Mouse (Mus musculus): ENCODE measurements at regions not wholly inside any gene's neighbourhood (a gene's known extent, or its start where the extent isn't known, plus 50 kb on each side); places are given as distances from the start of the nearest gene placed in this dataset.
A peak's percentile ranks its signal among the peaks of the same experiment; 100 is the strongest.

DNA sequence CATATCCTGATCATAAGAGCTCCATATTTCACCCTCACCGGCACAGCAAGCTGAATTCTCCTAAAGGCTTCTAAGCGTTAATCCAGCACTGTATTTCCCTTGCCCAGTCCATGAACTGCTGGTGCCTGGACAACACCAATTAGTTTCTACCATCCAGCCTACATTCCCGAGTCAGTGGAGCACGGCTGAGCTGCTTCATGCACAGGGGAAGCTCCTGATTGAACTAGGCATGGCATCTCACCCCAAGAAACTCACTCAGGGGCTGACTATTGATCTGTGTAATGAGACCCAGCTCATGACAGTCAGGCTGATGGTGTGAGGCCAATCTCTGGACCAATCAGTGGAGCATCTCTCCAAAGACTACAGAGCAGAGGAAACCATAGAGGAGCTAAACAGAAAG is 115.4 kb downstream of the Id4 start:
- Histone ChIP-seq H3K27ac (no peak overlapping the region), H3K36me3 (no peaks in the 10 kb centered on the region), H3K4me1 (no peaks in the 10 kb centered on the region), H3K4me3 (no peak overlapping the region), H3K4me2 (replicated peaks) (no peak overlapping the region), H3K27me3 (replicated peaks) (no peaks in the 10 kb centered on the region), H3K9me3 (no peaks in the 10 kb centered on the region), H3K9ac (no peak overlapping the region)
- WGBS = 81% methylated on average over 4 of the region's 4 CpGs
- ATAC-seq (ENCODE audit: low FRiP score, low read depth) = no peak

GRCm38 (mm10) chr13:48383580-48384445 is 122.8 kb downstream of the Id4 start:
- Histone ChIP-seq H3K4me2 (replicated peaks) (no peak overlapping the region), H3K4me3 (no peak overlapping the region), H3K36me3 (no peaks in the 10 kb centered on the region), H3K9me3 (no peaks in the 10 kb centered on the region), H3K4me1 (0 out of 2 replicates have a peak, but pooled peaks cover 14% of the 10 kb centered on the region), H3K27ac (no peak overlapping the region), H3K27me3 (replicated peaks) (no peaks in the 10 kb centered on the region), H3K9ac (no peak overlapping the region)
- 58% methylated on average over 13 of the region's 13 CpGs for WGBS
- peak; percentile 48; the same call in 1 of the 2 replicates for ATAC-seq (ENCODE audit: low FRiP score, low read depth)

- H3K9me3 ChIP-seq = no peaks in the 10 kb centered on the region
- WGBS = 32% methylated on average over 11 of the region's 11 CpGs
- H3K27me3 ChIP-seq (replicated peaks) = no peaks in the 10 kb centered on the region
- no peak overlapping the region for H3K9ac ChIP-seq
- H3K4me3 ChIP-seq = no peak overlapping the region
- H3K36me3 ChIP-seq = no peaks in the 10 kb centered on the region
- H3K4me2 ChIP-seq (replicated peaks) = peak overlapping the region; percentile 33
- H3K27ac ChIP-seq = no peak overlapping the region; the same call in 1 of the 2 replicates
- H3K4me1 ChIP-seq = 0 out of 2 replicates have a peak, but pooled peaks cover 14% of the 10 kb centered on the region
- no peak for ATAC-seq (ENCODE audit: low FRiP score, low read depth)
These were observed 123.9 kb downstream of the Id4 start for GRCm38 (mm10) chr13:48384901-48385300.

GRCm38 (mm10) chr13:48391126-48391525 is 122.1 kb downstream of the Zfp169 start:
- no peaks in the 10 kb centered on the region for H3K36me3 ChIP-seq
- no peak overlapping the region for H3K9ac ChIP-seq
- H3K27ac ChIP-seq = no peak overlapping the region
- H3K4me3 ChIP-seq = no peak overlapping the region
- ATAC-seq (ENCODE audit: low FRiP score, low read depth) = no peak
- H3K9me3 ChIP-seq = no peaks in the 10 kb centered on the region
- no peaks in the 10 kb centered on the region for H3K4me1 ChIP-seq
- no peaks in the 10 kb centered on the region for H3K27me3 ChIP-seq (replicated peaks)
- no peak overlapping the region for H3K4me2 ChIP-seq (replicated peaks)
- WGBS = 89% methylated on average over 11 of the region's 11 CpGs

- H3K27ac ChIP-seq = no peak overlapping the region
- no peaks in the 10 kb centered on the region for H3K27me3 ChIP-seq (replicated peaks)
- no peak overlapping the region for H3K4me2 ChIP-seq (replicated peaks)
- H3K36me3 ChIP-seq = no peaks in the 10 kb centered on the region
- ATAC-seq (ENCODE audit: low FRiP score, low read depth) = no peak
- 17% methylated on average over 1 of the region's 1 CpGs for WGBS
- H3K9me3 ChIP-seq = no peaks in the 10 kb centered on the region
- no peak overlapping the region for H3K9ac ChIP-seq
- no peaks in the 10 kb centered on the region for H3K4me1 ChIP-seq
- H3K4me3 ChIP-seq = no peak overlapping the region
These were observed 115.5 kb downstream of the Zfp169 start for GRCm38 (mm10) chr13:48397761-48398160.

GRCm38 (mm10) chr13:48398617-48399016 is 114.6 kb downstream of the Zfp169 start:
- 83% methylated on average over 3 of the region's 3 CpGs for WGBS
- Histone ChIP-seq H3K4me1 (no peaks in the 10 kb centered on the region), H3K27me3 (replicated peaks) (no peaks in the 10 kb centered on the region), H3K36me3 (no peaks in the 10 kb centered on the region), H3K9me3 (no peaks in the 10 kb centered on the region), H3K9ac (no peak overlapping the region), H3K4me3 (no peak overlapping the region), H3K4me2 (replicated peaks) (no peak overlapping the region), H3K27ac (no peak overlapping the region)
- ATAC-seq (ENCODE audit: low FRiP score, low read depth) = no peak

GRCm38 (mm10) chr13:48402316-48402715 is 110.9 kb downstream of the Zfp169 start:
- H3K27ac ChIP-seq = no peak overlapping the region
- no peaks in the 10 kb centered on the region for H3K9me3 ChIP-seq
- H3K4me3 ChIP-seq = no peak overlapping the region
- ATAC-seq (ENCODE audit: low FRiP score, low read depth) = no peak
- H3K27me3 ChIP-seq (replicated peaks) = no peaks in the 10 kb centered on the region
- no peaks in the 10 kb centered on the region for H3K4me1 ChIP-seq
- no peak overlapping the region for H3K4me2 ChIP-seq (replicated peaks)
- H3K9ac ChIP-seq = no peak overlapping the region
- 45% methylated on average over 5 of the region's 5 CpGs for WGBS
- H3K36me3 ChIP-seq = no peaks in the 10 kb centered on the region

DNA sequence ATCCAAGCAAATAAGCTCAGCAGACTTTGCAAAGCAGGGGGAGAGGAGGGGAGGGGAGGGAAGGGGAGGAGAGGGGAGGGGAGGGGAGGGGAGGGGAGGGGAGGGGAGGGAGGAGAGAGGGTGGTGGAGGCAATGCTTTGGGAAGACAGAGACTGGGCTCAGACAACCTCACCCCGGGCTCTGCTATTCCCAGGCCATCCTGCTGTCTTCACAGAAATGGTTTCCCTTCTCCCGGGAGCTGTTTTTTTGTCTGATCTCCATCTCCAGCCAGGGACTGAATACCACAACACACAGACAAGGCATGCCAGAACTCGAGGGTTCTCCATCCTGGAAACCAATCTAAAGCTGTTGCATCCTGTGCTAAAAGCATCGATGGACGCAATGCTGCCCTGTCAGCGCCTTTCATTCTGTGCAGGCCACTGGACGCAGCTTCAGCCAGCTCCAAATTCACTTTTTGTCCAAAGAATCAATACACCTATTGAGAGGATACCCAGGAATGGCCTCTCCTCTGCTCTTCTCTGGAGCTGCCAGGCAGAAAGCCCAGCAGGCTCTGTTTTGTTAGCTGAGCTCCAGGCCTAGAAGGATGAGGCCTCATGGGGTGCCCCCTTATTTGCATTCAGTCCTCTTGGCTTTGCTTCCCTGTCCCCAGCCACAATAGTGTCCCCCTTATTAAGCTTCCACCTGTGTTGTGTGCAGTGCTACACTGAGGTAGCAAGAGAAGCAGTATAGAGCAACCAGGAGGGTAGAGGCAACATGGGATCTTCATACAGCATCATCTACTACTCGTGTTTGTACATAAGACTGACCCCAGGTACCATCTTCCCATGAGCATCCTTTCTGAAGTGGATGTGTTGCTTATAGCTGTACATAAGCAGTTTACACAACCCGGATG is 90.6 kb downstream of the Zfp169 start:
- Histone ChIP-seq H3K27me3 (replicated peaks) (no peaks in the 10 kb centered on the region), H3K4me3 (no peak overlapping the region), H3K4me2 (replicated peaks) (no peak overlapping the region), H3K27ac (no peak overlapping the region), H3K9ac (no peak overlapping the region), H3K36me3 (no peaks in the 10 kb centered on the region), H3K4me1 (peaks cover 4% of the 10 kb centered on the region; the same call in 1 of the 2 replicates), H3K9me3 (no peaks in the 10 kb centered on the region)
- WGBS = 48% methylated on average over 9 of the region's 9 CpGs
- no peak for ATAC-seq (ENCODE audit: low FRiP score, low read depth)

GRCm38 (mm10) chr13:48426816-48427215 is 86.4 kb downstream of the Zfp169 start:
- Histone ChIP-seq H3K27ac (no peak overlapping the region), H3K4me2 (replicated peaks) (no peak overlapping the region), H3K9me3 (no peaks in the 10 kb centered on the region), H3K4me3 (no peak overlapping the region), H3K27me3 (replicated peaks) (no peaks in the 10 kb centered on the region), H3K4me1 (peaks cover 4% of the 10 kb centered on the region; the same call in 1 of the 2 replicates), H3K36me3 (no peaks in the 10 kb centered on the region), H3K9ac (no peak overlapping the region)
- 74% methylated on average over 5 of the region's 5 CpGs for WGBS
- ATAC-seq (ENCODE audit: low FRiP score, low read depth) = no peak

DNA sequence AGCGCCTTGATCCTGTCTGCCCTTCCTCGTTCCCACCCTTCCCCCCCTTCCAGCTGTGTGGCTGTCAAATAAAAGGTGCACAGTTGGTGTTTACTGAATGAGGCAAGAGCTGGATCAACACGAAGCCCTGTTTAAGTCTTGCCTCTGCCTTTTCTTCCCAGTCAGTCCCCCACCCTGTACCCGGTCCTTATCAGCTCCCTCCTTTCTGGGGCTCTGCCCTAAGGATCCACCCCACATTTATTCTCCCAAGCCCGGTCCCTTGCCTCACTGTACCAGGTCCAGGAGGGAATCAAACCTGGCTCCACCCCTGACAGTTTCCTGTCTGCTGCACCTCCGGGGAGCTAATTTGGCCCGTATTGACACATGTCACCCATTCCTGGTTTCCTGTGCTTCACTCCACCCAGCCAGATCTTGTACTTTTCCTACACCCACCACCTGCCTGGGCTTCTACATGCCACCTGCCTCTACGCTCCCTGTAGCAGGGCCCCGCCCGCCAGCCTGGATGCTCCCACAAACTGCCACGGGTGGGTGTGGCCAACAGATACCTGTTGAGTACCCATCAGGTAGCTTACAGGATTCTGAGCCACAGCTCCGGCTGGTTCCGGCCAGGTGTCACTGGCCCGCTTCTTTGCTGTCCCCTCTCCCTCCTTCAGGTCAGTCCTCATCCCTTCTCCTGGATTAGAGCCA is 76.4 kb downstream of the Zfp169 start:
- no peak overlapping the region for H3K4me3 ChIP-seq
- H3K36me3 ChIP-seq = no peaks in the 10 kb centered on the region
- H3K9ac ChIP-seq = no peak overlapping the region
- no peaks in the 10 kb centered on the region for H3K27me3 ChIP-seq (replicated peaks)
- H3K4me1 ChIP-seq = peaks cover 3% of the 10 kb centered on the region; the same call in 1 of the 2 replicates
- no peak overlapping the region for H3K4me2 ChIP-seq (replicated peaks)
- WGBS = 74% methylated on average over 14 of the region's 14 CpGs
- H3K27ac ChIP-seq = no peak overlapping the region
- no peak for ATAC-seq (ENCODE audit: low FRiP score, low read depth)
- no peaks in the 10 kb centered on the region for H3K9me3 ChIP-seq

Measured in neural tube, embryonic 12.5 days (tissue).